Mouse (Mus musculus): ENCODE results near the gene Noto. TPM values are rescaled to one million over a fixed set of nuclear protein-coding genes. Genes with fewer than 3 reads are reported as not detected.

The Noto gene
- polyA plus RNA-seq, 1 experiment, result not detected

- no peaks in the 10 kb centered on the region for H3K36me3 ChIP-seq (ENCODE audit: control insufficient read depth)
- TF ChIP-seq GATA1 (IDR thresholded peaks at IDR 0.05; ENCODE audit: low read length), result no peak
- no peak for TF ChIP-seq TAL1 (IDR thresholded peaks at IDR 0.05; ENCODE audit: low read length)
- no peak overlapping the region for H3K4me3 ChIP-seq (replicated peaks)
- H3K9me3 ChIP-seq (ENCODE audit: control insufficient read depth, low read length), result no peaks in the 10 kb centered on the region
- H3K4me1 ChIP-seq (ENCODE audit: control insufficient read depth), result peaks cover 39% of the 10 kb centered on the region
- H3K27me3 ChIP-seq (ENCODE audit: control insufficient read depth), result no peaks in the 10 kb centered on the region
Measured at GRCm38 (mm10) chr6:85381648-85382020, 42.1 kb upstream of the Noto start.

- TF ChIP-seq TAL1 (IDR thresholded peaks at IDR 0.05; ENCODE audit: low read length), result no peak
- no peak for TF ChIP-seq GATA1 (IDR thresholded peaks at IDR 0.05; ENCODE audit: low read length)
- Histone ChIP-seq H3K9me3 (ENCODE audit: control insufficient read depth, low read length) (no peaks in the 10 kb centered on the region), H3K36me3 (ENCODE audit: control insufficient read depth) (no peaks in the 10 kb centered on the region), H3K27me3 (ENCODE audit: control insufficient read depth) (no peaks in the 10 kb centered on the region), H3K4me3 (replicated peaks) (no peak overlapping the region), H3K4me1 (ENCODE audit: control insufficient read depth) (peaks cover 29% of the 10 kb centered on the region)
Measured at GRCm38 (mm10) chr6:85382791-85383190, 40.9 kb upstream of the Noto start.

- Histone ChIP-seq H3K27me3 (ENCODE audit: control insufficient read depth) (no peaks in the 10 kb centered on the region), H3K4me1 (ENCODE audit: control insufficient read depth) (peaks cover 8% of the 10 kb centered on the region), H3K9me3 (ENCODE audit: control insufficient read depth, low read length) (no peaks in the 10 kb centered on the region), H3K36me3 (ENCODE audit: control insufficient read depth) (no peaks in the 10 kb centered on the region), H3K4me3 (replicated peaks) (no peak overlapping the region)
- TF ChIP-seq GATA1 (IDR thresholded peaks at IDR 0.05; ENCODE audit: low read length) (no peak), TAL1 (IDR thresholded peaks at IDR 0.05; ENCODE audit: low read length) (no peak)
Measured at GRCm38 (mm10) chr6:85388608-85389007, 35.1 kb upstream of the Noto start.

GRCm38 (mm10) chr6:85391803-85392202 lies 31.9 kb upstream of the Noto start:
- Histone ChIP-seq H3K36me3 (ENCODE audit: control insufficient read depth) (no peaks in the 10 kb centered on the region), H3K4me1 (ENCODE audit: control insufficient read depth) (peaks cover 8% of the 10 kb centered on the region), H3K9me3 (ENCODE audit: control insufficient read depth, low read length) (peaks cover 3% of the 10 kb centered on the region; the same call in 1 of the 2 replicates), H3K27me3 (ENCODE audit: control insufficient read depth) (no peaks in the 10 kb centered on the region), H3K4me3 (replicated peaks) (no peak overlapping the region)
- TF ChIP-seq GATA1 (IDR thresholded peaks at IDR 0.05; ENCODE audit: low read length) (no peak), TAL1 (IDR thresholded peaks at IDR 0.05; ENCODE audit: low read length) (no peak)

GRCm38 (mm10) chr6:85395360-85395759 lies 28.3 kb upstream of the Noto start:
- Histone ChIP-seq H3K4me1 (ENCODE audit: control insufficient read depth) (no peaks in the 10 kb centered on the region), H3K36me3 (ENCODE audit: control insufficient read depth) (no peaks in the 10 kb centered on the region), H3K9me3 (ENCODE audit: control insufficient read depth, low read length) (peaks cover 3% of the 10 kb centered on the region; the same call in 1 of the 2 replicates), H3K27me3 (ENCODE audit: control insufficient read depth) (no peaks in the 10 kb centered on the region), H3K4me3 (replicated peaks) (no peak overlapping the region)
- TF ChIP-seq TAL1 (IDR thresholded peaks at IDR 0.05; ENCODE audit: low read length) (no peak), GATA1 (IDR thresholded peaks at IDR 0.05; ENCODE audit: low read length) (no peak)

- no peaks in the 10 kb centered on the region for H3K36me3 ChIP-seq (ENCODE audit: control insufficient read depth)
- no peaks in the 10 kb centered on the region for H3K4me1 ChIP-seq (ENCODE audit: control insufficient read depth)
- no peak for TF ChIP-seq TAL1 (IDR thresholded peaks at IDR 0.05; ENCODE audit: low read length)
- no peak for TF ChIP-seq GATA1 (IDR thresholded peaks at IDR 0.05; ENCODE audit: low read length)
- H3K9me3 ChIP-seq (ENCODE audit: control insufficient read depth, low read length), result peaks cover 3% of the 10 kb centered on the region; the same call in 1 of the 2 replicates
- H3K27me3 ChIP-seq (ENCODE audit: control insufficient read depth), result no peaks in the 10 kb centered on the region; the same call in 1 of the 2 replicates
- H3K4me3 ChIP-seq (replicated peaks), result no peak overlapping the region
Measured at GRCm38 (mm10) chr6:85397165-85397564, 26.5 kb upstream of the Noto start.

- TF ChIP-seq GATA1 (IDR thresholded peaks at IDR 0.05; ENCODE audit: low read length), result no peak
- Histone ChIP-seq H3K9me3 (ENCODE audit: control insufficient read depth, low read length) (peaks cover 3% of the 10 kb centered on the region; the same call in 1 of the 2 replicates), H3K4me3 (replicated peaks) (no peak overlapping the region), H3K36me3 (ENCODE audit: control insufficient read depth) (no peaks in the 10 kb centered on the region), H3K27me3 (ENCODE audit: control insufficient read depth) (peaks cover 5% of the 10 kb centered on the region), H3K4me1 (ENCODE audit: control insufficient read depth) (no peaks in the 10 kb centered on the region)
Measured at GRCm38 (mm10) chr6:85399715-85400114, 24.0 kb upstream of the Noto start.

- Histone ChIP-seq H3K9me3 (ENCODE audit: control insufficient read depth, low read length) (no peaks in the 10 kb centered on the region), H3K27me3 (ENCODE audit: control insufficient read depth) (peaks cover 19% of the 10 kb centered on the region)
- TF ChIP-seq TAL1 (IDR thresholded peaks at IDR 0.05; ENCODE audit: low read length) (no peak), GATA1 (IDR thresholded peaks at IDR 0.05; ENCODE audit: low read length) (no peak)
Measured at GRCm38 (mm10) chr6:85402613-85403012, 21.1 kb upstream of the Noto start.

GRCm38 (mm10) chr6:85403039-85403438 lies 20.6 kb upstream of the Noto start:
- Histone ChIP-seq H3K36me3 (ENCODE audit: control insufficient read depth) (no peaks in the 10 kb centered on the region), H3K9me3 (ENCODE audit: control insufficient read depth, low read length) (no peaks in the 10 kb centered on the region), H3K4me1 (ENCODE audit: control insufficient read depth) (no peaks in the 10 kb centered on the region), H3K4me3 (replicated peaks) (no peak overlapping the region), H3K27me3 (ENCODE audit: control insufficient read depth) (peaks cover 23% of the 10 kb centered on the region)
- TF ChIP-seq TAL1 (IDR thresholded peaks at IDR 0.05; ENCODE audit: low read length), result no peak
- TF ChIP-seq GATA1 (IDR thresholded peaks at IDR 0.05; ENCODE audit: low read length), result no peak

More at GRCm38 (mm10) chr6:85402613-85403012, 21.1 kb upstream of the Noto start:
- Histone ChIP-seq H3K36me3 (ENCODE audit: control insufficient read depth) (no peaks in the 10 kb centered on the region), H3K4me1 (ENCODE audit: control insufficient read depth) (no peaks in the 10 kb centered on the region), H3K4me3 (replicated peaks) (no peak overlapping the region)

- Histone ChIP-seq H3K36me3 (ENCODE audit: control insufficient read depth) (no peaks in the 10 kb centered on the region), H3K27me3 (ENCODE audit: control insufficient read depth) (peaks cover 53% of the 10 kb centered on the region), H3K4me3 (replicated peaks) (no peak overlapping the region), H3K4me1 (ENCODE audit: control insufficient read depth) (no peaks in the 10 kb centered on the region), H3K9me3 (ENCODE audit: control insufficient read depth, low read length) (no peaks in the 10 kb centered on the region)
- TF ChIP-seq GATA1 (IDR thresholded peaks at IDR 0.05; ENCODE audit: low read length) (no peak), TAL1 (IDR thresholded peaks at IDR 0.05; ENCODE audit: low read length) (no peak)
Measured at GRCm38 (mm10) chr6:85409003-85409402, 14.7 kb upstream of the Noto start.
